Mouse (Mus musculus) G1E (cell line): ENCODE data around the gene Tbc1d22a. TPM values are rescaled to one million over a fixed set of nuclear protein-coding genes. Genes with fewer than 3 reads are reported as not detected.
A peak's percentile ranks its signal among the peaks of the same experiment; 100 is the strongest.

Experiments used
- ATAC-seq: 2 replicates; pipeline ENCODE4 v1.8.0; 2016; ENCODE audit warnings: mild to moderate bottlenecking; ENCODE audit not compliant: insufficient number of reproducible peaks, poor library complexity, low FRiP score, severe bottlenecking; ENCODE audit errors: extremely low read depth
- DNase-seq: peaks from one replicate; pipeline ENCODE4 v3.0.0; 2012; ENCODE audit warnings: low spot score
- H3K27me3 ChIP-seq: 2 replicates; pipeline ENCODE4 v1.6.1; 2012; ENCODE audit warnings: mild to moderate bottlenecking, low read length, inconsistent platforms; ENCODE audit not compliant: insufficient read depth
- H3K36me3 ChIP-seq: replicated peaks from 2 replicates; pipeline ENCODE3; 2012; ENCODE audit warnings: mild to moderate bottlenecking, inconsistent platforms
- H3K4me1 ChIP-seq: 2 replicates; pipeline ENCODE4 v1.6.1; 2012; ENCODE audit warnings: low read depth, low read length, inconsistent platforms, mixed read lengths; ENCODE audit not compliant: insufficient read depth
- H3K4me3 ChIP-seq: 2 replicates; pipeline ENCODE4 v1.5.1; 2012; ENCODE audit warnings: low read depth, mild to moderate bottlenecking, inconsistent platforms, low read length, moderate library complexity, mixed read lengths
- H3K9me3 ChIP-seq: replicated peaks from 2 replicates; pipeline ENCODE4 v1.6.1; 2012; ENCODE audit warnings: inconsistent platforms
- CTCF ChIP-seq: IDR thresholded peaks from 2 replicates; pipeline ENCODE4 v1.5.1; 2012; ENCODE audit warnings: low read depth, low read length, inconsistent platforms, mixed read lengths
- GATA1 ChIP-seq: IDR thresholded peaks from 2 replicates; pipeline ENCODE4 v1.6.1; 2012; ENCODE audit warnings: borderline replicate concordance, low read length, inconsistent platforms, mixed read lengths
- GATA2 ChIP-seq: IDR thresholded peaks from 2 replicates; pipeline ENCODE4 v1.6.1; 2012; ENCODE audit warnings: low read depth, low read length, inconsistent platforms, borderline replicate concordance
- POLR2AphosphoS5 ChIP-seq: IDR thresholded peaks from 2 replicates; pipeline ENCODE4 v1.6.1; 2012; ENCODE audit warnings: low read depth, low read length, inconsistent platforms; ENCODE audit not compliant: insufficient replicate concordance
- TAL1 ChIP-seq: conservative IDR thresholded peaks from 2 replicates; pipeline ENCODE4 v1.6.1; 2012; ENCODE audit warnings: low read depth, low read length, inconsistent platforms, mixed read lengths
- polyA plus RNA-seq: library from polyadenylated mRNA; stranded (reverse); fragments of >175 nt; gene quantifications from 2 replicates; pipeline ENCODE4 v1.2.3, GENCODE M21; 2012
- total RNA-seq, 2 experiments: library from RNA; stranded (forward) in 1 of 2; stranded (reverse) in 1 of 2; fragments of 200-1000 nt in 1 of 2; fragments of >200 nt in 1 of 2; fragmentation: Nextera tagmentation in 1 of 2; gene quantifications; 2 replicates each; pipeline ENCODE4 v1.2.3; 2014 to 2017

Gene Tbc1d22a
- total and polyA plus RNA-seq, 3 experiments: 11.5 to 13.6 (median 11.9) TPM

DNA sequence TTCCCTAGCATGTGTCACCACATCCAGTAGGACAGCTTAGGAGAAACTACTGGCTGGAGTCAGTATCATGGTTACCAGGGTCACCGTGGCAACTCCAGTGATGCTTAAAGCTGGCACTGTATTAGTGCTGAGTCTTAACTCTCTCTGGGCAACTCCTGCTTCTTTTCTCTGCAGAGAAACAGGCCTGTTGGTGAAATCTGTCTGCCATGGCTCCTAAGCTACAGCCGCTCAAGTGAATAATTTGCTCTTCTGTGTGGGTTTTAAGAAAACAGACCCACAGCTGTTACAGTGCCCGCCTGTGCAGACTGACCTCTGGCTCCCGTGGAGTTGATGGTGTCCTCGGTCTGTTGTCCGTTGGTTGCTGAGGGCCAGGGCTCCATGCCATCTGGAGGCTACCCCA, 205.4 kb downstream of the Tbc1d22a start:
- no peaks in the 10 kb centered on the region for H3K9me3 ChIP-seq
- no peaks in the 10 kb centered on the region for H3K27me3 ChIP-seq
- ATAC-seq: no peak
- peaks cover 8% of the 10 kb centered on the region; the same call in 1 of the 2 replicates for H3K4me1 ChIP-seq
- peaks cover 10% of the 10 kb centered on the region for H3K36me3 ChIP-seq
- no peak for DNase-seq
- TF ChIP-seq TAL1: no peak
- H3K4me3 ChIP-seq: no peak overlapping the region

DNA sequence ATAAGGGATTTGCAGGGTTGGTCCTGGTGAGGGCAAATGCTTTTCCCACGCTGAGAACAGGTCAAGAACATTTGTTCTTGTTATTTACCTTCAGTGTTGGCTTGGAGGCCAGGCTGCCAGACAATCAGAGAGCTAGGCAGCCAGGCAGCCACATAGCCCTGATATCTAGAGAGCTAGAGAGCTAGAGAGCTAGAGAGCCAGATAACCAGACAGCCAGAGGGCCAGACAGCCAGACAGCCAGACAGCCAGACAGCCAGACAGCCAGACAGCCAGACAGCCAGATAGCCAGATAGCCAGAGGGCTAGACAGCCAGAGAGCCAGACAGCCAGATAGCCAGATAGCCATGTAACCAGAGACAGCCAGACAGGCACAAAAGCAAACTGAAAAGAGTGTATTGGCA, 208.6 kb downstream of the Tbc1d22a start:
- ATAC-seq (no peak), DNase-seq (no peak)
- H3K9me3 ChIP-seq: no peaks in the 10 kb centered on the region
- no peak overlapping the region for H3K4me3 ChIP-seq
- no peak for TF ChIP-seq CTCF
- TF ChIP-seq GATA1: no peak
- no peak for TF ChIP-seq POLR2AphosphoS5
- TF ChIP-seq TAL1: no peak
- TF ChIP-seq GATA2: no peak
- H3K4me1 ChIP-seq: peaks cover 8% of the 10 kb centered on the region; the same call in 1 of the 2 replicates
- no peaks in the 10 kb centered on the region for H3K27me3 ChIP-seq
- H3K36me3 ChIP-seq: peaks cover 9% of the 10 kb centered on the region

DNA sequence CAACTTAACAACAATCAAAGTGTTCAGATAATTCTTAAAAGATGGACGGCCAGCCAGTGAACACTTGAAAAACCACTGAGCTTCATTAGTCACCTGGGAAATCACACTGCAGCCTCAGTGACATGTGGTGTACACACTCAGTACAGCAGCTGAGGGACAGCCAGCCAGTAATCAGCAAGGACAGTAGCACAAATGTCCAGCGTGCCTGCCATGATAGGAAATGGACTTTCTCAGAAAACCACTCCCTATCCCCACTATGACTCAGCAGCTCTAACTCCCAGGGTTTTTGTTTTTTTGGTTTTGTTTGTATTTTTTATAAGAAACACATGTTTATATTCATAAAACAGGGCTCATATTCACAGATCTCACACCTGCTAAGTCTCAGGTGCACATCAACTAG, 209.6 kb downstream of the Tbc1d22a start:
- peak; percentile 28; the same call in 1 of the 2 replicates for ATAC-seq
- H3K27me3 ChIP-seq: no peaks in the 10 kb centered on the region
- TF ChIP-seq TAL1 (no peak), CTCF (no peak), POLR2AphosphoS5 (no peak), GATA2 (no peak), GATA1 (no peak)
- DNase-seq: no peak
- no peaks in the 10 kb centered on the region for H3K9me3 ChIP-seq
- peaks cover 5% of the 10 kb centered on the region for H3K36me3 ChIP-seq
- H3K4me1 ChIP-seq: peaks cover 8% of the 10 kb centered on the region; the same call in 1 of the 2 replicates
- H3K4me3 ChIP-seq: no peak overlapping the region

DNA sequence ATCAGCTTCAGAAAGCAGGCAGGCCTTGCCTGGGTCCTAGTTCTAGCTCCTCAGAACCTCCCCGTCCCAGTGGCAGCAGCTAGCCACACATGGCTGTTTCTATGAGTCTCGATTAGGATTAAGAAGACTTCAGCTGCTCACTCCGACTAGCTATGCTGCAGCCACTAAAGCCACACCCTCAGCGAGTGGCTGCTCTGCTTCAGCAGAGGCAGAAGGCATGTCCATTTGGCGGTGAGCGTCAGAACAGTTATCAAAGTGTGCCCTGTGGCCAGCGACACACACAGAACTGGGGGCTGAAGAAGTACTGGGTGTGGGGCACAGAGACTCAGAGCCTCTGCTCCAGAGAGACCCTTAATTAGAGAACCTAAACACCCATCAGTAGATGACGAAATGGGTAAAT, 210.7 kb downstream of the Tbc1d22a start:
- H3K9me3 ChIP-seq: no peaks in the 10 kb centered on the region
- no peak for ATAC-seq
- no peak for DNase-seq
- H3K4me1 ChIP-seq: peaks cover 8% of the 10 kb centered on the region; the same call in 1 of the 2 replicates
- no peaks in the 10 kb centered on the region for H3K27me3 ChIP-seq
- no peak overlapping the region for H3K4me3 ChIP-seq
- no peak for TF ChIP-seq CTCF
- no peak for TF ChIP-seq TAL1
- TF ChIP-seq POLR2AphosphoS5: no peak
- no peak for TF ChIP-seq GATA1
- no peak for TF ChIP-seq GATA2
- H3K36me3 ChIP-seq: peaks cover 7% of the 10 kb centered on the region

DNA sequence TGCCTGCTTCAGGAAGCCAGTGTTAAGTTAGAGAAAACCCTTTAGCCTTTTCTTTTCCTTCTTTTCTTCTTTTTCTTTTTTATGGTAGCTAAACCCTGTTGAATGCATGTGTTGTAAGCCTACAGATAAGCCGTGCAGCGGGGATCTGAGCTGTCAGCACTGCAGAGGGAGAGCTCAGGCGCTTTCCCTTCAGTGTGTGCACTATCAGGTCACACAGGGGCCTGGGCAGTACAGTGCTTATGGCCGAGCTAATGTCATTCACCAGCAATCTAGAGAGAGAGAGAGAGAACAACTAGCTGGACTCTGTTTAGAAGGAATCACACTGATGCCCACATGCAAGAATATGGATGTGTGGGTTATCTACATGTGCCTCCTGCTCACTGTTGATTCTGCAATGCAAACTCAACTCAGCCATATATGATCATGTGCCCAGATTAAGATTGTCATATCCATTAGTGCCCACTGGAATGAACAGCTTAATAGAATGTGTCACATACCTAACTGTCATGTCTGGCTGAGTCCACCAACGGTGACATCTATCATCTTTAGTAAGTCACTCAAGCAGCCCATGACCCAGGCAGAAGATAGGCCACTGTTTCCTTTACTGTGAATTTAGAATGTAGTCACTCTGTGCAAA, 212.2 kb downstream of the Tbc1d22a start:
- H3K36me3 ChIP-seq: peaks cover 11% of the 10 kb centered on the region
- H3K27me3 ChIP-seq: no peaks in the 10 kb centered on the region
- H3K4me1 ChIP-seq: peaks cover 8% of the 10 kb centered on the region; the same call in 1 of the 2 replicates
- no peak for DNase-seq
- no peaks in the 10 kb centered on the region for H3K9me3 ChIP-seq
- no peak overlapping the region for H3K4me3 ChIP-seq
- ATAC-seq: no peak
- TF ChIP-seq POLR2AphosphoS5 (no peak), GATA1 (no peak), CTCF (no peak), TAL1 (no peak), GATA2 (no peak)

DNA sequence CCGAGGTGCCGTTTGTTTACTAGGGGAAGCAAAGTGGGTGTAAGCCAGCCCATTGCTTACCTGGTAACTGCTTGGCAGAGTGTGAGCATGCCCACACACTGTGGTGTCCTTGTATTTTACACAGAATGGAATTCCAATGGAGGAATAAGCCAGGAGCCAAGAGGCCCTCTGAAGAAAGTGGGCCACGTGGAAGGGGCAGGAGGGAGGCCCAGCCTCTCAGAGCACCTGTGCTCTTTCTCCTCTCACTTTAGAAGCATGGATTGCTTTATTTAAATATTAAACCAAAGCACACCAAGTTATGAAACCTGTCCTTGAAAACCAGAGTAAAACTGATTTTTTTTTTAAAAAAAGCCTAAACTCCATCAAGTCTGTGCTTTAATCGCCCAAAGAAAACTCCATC, 213.2 kb downstream of the Tbc1d22a start:
- DNase-seq: no peak
- TF ChIP-seq GATA1: no peak
- no peak for TF ChIP-seq POLR2AphosphoS5
- TF ChIP-seq TAL1: no peak
- no peak for TF ChIP-seq CTCF
- TF ChIP-seq GATA2: no peak
- no peaks in the 10 kb centered on the region for H3K27me3 ChIP-seq
- peaks cover 11% of the 10 kb centered on the region for H3K36me3 ChIP-seq
- no peak for ATAC-seq
- H3K4me1 ChIP-seq: peaks cover 8% of the 10 kb centered on the region; the same call in 1 of the 2 replicates
- no peaks in the 10 kb centered on the region for H3K9me3 ChIP-seq
- H3K4me3 ChIP-seq: no peak overlapping the region

DNA sequence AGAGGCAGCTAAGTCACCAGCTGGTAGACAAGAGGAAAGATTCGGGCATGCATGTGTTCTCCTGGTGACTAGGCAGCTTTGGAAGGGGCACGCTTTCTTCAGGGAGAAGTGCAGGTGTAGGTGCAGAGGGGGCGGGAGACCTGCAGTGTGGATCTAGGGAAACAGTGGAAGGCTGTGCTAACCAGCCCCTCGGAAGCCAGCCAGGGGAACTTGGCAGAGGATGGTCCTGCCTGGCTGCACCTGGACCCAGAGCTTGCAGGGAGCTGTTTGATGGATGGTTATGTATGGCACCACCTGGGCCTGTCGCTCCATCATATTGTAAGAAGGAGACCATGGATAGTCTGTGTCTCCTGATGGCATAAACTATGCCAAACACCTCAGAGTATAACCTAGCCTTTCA, 214.2 kb downstream of the Tbc1d22a start:
- Histone ChIP-seq H3K4me1 (peaks cover 6% of the 10 kb centered on the region; the same call in 1 of the 2 replicates), H3K36me3 (peaks cover 11% of the 10 kb centered on the region), H3K9me3 (no peaks in the 10 kb centered on the region), H3K27me3 (no peaks in the 10 kb centered on the region), H3K4me3 (no peak overlapping the region)
- DNase-seq (no peak), ATAC-seq (no peak)
- TF ChIP-seq CTCF (no peak), TAL1 (no peak), GATA2 (no peak), POLR2AphosphoS5 (no peak), GATA1 (no peak)
